Mouse (Mus musculus): ENCODE measurements around the gene Cmip. TPM values are rescaled to one million over a fixed set of nuclear protein-coding genes. Genes with fewer than 3 reads are reported as not detected.

The Cmip gene
- polyA plus RNA-seq, 1 experiment from 2014 or later = 27.0 TPM

GRCm38 (mm10) chr8:117260930-117261475 lies 4.1 kb downstream of the Cmip start:
- peak overlapping the region; percentile 54; the same call in 1 of the 2 replicates for H3K27ac ChIP-seq (ENCODE audit: low read depth, low read length)
- H3K9ac ChIP-seq (ENCODE audit: low read depth, low read length) = peak overlapping the region; percentile 95

GRCm38 (mm10) chr8:117261702-117262101 lies 4.8 kb downstream of the Cmip start:
- DNase-seq (ENCODE audit: low spot score) (no peak), ATAC-seq (ENCODE audit: low FRiP score) (no peak)
- no peaks in the 10 kb centered on the region for H3K36me3 ChIP-seq (ENCODE audit: control insufficient read depth, insufficient read depth, low read length)
- H3K4me3 ChIP-seq (ENCODE audit: low read depth, low read length) = peak overlapping the region; percentile 12; the same call in 1 of the 2 replicates
- H3K4me1 ChIP-seq (replicated peaks; ENCODE audit: control insufficient read depth, insufficient read depth, low read length) = peaks cover 25% of the 10 kb centered on the region
- H3K9ac ChIP-seq (ENCODE audit: low read depth, low read length) = no peak overlapping the region
- no peaks in the 10 kb centered on the region for H3K9me3 ChIP-seq (ENCODE audit: control insufficient read depth, low read length)
- 0 out of 2 replicates have a peak overlapping the region, but pooled peaks have one; percentile 85 for H3K4me2 ChIP-seq (replicated peaks; ENCODE audit: low read depth, low read length)
- H3K27ac ChIP-seq (ENCODE audit: low read depth, low read length) = no peak overlapping the region
- no peaks in the 10 kb centered on the region for H3K27me3 ChIP-seq (ENCODE audit: control insufficient read depth, insufficient read depth, low read length)
- 24% methylated on average over 9 of the region's 9 CpGs for WGBS

More at GRCm38 (mm10) chr8:117260930-117261475, 4.1 kb downstream of the Cmip start:
- 34% methylated on average over 14 of the region's 14 CpGs for WGBS
- DNase-seq (ENCODE audit: low spot score) (peak; percentile 51), ATAC-seq (ENCODE audit: low FRiP score) (no peak)
- H3K4me2 ChIP-seq (replicated peaks; ENCODE audit: low read depth, low read length) = peak overlapping the region; percentile 85
- H3K9me3 ChIP-seq (ENCODE audit: control insufficient read depth, low read length) = no peaks in the 10 kb centered on the region
- no peaks in the 10 kb centered on the region for H3K27me3 ChIP-seq (ENCODE audit: control insufficient read depth, insufficient read depth, low read length)
- H3K36me3 ChIP-seq (ENCODE audit: control insufficient read depth, insufficient read depth, low read length) = no peaks in the 10 kb centered on the region
- peaks cover 25% of the 10 kb centered on the region for H3K4me1 ChIP-seq (replicated peaks; ENCODE audit: control insufficient read depth, insufficient read depth, low read length)
- H3K4me3 ChIP-seq (ENCODE audit: low read depth, low read length) = peak overlapping the region; percentile 95

- ATAC-seq (ENCODE audit: low FRiP score) = no peak
- Histone ChIP-seq H3K4me3 (ENCODE audit: low read depth, low read length) (no peak overlapping the region), H3K9me3 (ENCODE audit: control insufficient read depth, low read length) (no peaks in the 10 kb centered on the region), H3K36me3 (ENCODE audit: control insufficient read depth, insufficient read depth, low read length) (no peaks in the 10 kb centered on the region), H3K9ac (ENCODE audit: low read depth, low read length) (no peak overlapping the region), H3K4me2 (replicated peaks; ENCODE audit: low read depth, low read length) (no peak overlapping the region), H3K4me1 (replicated peaks; ENCODE audit: control insufficient read depth, insufficient read depth, low read length) (peaks cover 25% of the 10 kb centered on the region), H3K27me3 (ENCODE audit: control insufficient read depth, insufficient read depth, low read length) (no peaks in the 10 kb centered on the region), H3K27ac (ENCODE audit: low read depth, low read length) (no peak overlapping the region)
- no peak for DNase-seq (ENCODE audit: low spot score)
- 76% methylated on average over 8 of the region's 8 CpGs for WGBS
Observed at GRCm38 (mm10) chr8:117262685-117263084, 5.8 kb downstream of the Cmip start.

DNA sequence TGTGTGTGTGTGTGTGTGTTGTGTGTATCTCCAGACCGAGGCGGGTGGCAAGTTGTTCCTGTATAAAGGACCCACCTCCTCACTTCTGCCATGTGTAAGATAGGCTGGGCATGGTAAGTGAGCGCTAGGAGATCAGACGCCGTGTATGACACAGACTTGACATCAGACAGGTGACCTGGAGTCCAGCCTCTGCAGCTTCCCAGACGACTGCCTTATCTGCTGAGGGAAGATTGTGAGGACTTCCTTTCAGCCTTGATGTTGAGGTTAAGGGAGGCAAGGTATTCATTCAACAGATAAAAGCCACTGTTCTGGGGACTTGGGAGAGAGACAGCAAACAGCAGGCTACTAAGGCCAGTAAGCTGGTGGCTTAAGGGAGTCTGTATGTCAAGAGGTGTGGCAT lies 6.6 kb downstream of the Cmip start:
- DNase-seq (ENCODE audit: low spot score) (no peak), ATAC-seq (ENCODE audit: low FRiP score) (no peak)
- no peak overlapping the region for H3K9ac ChIP-seq (ENCODE audit: low read depth, low read length)
- 69% methylated on average over 6 of the region's 6 CpGs for WGBS
- no peaks in the 10 kb centered on the region for H3K36me3 ChIP-seq (ENCODE audit: control insufficient read depth, insufficient read depth, low read length)
- H3K4me2 ChIP-seq (replicated peaks; ENCODE audit: low read depth, low read length) = no peak overlapping the region
- no peaks in the 10 kb centered on the region for H3K27me3 ChIP-seq (ENCODE audit: control insufficient read depth, insufficient read depth, low read length)
- H3K27ac ChIP-seq (ENCODE audit: low read depth, low read length) = no peak overlapping the region
- peaks cover 25% of the 10 kb centered on the region for H3K4me1 ChIP-seq (replicated peaks; ENCODE audit: control insufficient read depth, insufficient read depth, low read length)
- H3K9me3 ChIP-seq (ENCODE audit: control insufficient read depth, low read length) = no peaks in the 10 kb centered on the region
- no peak overlapping the region for H3K4me3 ChIP-seq (ENCODE audit: low read depth, low read length)

- DNase-seq (ENCODE audit: low spot score) = no peak
- H3K27ac ChIP-seq (ENCODE audit: low read depth, low read length) = no peak overlapping the region
- H3K4me2 ChIP-seq (replicated peaks; ENCODE audit: low read depth, low read length) = no peak overlapping the region
- H3K36me3 ChIP-seq (ENCODE audit: control insufficient read depth, insufficient read depth, low read length) = no peaks in the 10 kb centered on the region
- ATAC-seq (ENCODE audit: low FRiP score) = no peak
- no peaks in the 10 kb centered on the region for H3K9me3 ChIP-seq (ENCODE audit: control insufficient read depth, low read length)
- no peaks in the 10 kb centered on the region for H3K27me3 ChIP-seq (ENCODE audit: control insufficient read depth, insufficient read depth, low read length)
- no peak overlapping the region for H3K4me3 ChIP-seq (ENCODE audit: low read depth, low read length)
- H3K9ac ChIP-seq (ENCODE audit: low read depth, low read length) = no peak overlapping the region
- 96% methylated on average over 5 of the region's 5 CpGs for WGBS
- peaks cover 11% of the 10 kb centered on the region for H3K4me1 ChIP-seq (replicated peaks; ENCODE audit: control insufficient read depth, insufficient read depth, low read length)
Observed at GRCm38 (mm10) chr8:117265079-117265478, 8.2 kb downstream of the Cmip start.

DNA sequence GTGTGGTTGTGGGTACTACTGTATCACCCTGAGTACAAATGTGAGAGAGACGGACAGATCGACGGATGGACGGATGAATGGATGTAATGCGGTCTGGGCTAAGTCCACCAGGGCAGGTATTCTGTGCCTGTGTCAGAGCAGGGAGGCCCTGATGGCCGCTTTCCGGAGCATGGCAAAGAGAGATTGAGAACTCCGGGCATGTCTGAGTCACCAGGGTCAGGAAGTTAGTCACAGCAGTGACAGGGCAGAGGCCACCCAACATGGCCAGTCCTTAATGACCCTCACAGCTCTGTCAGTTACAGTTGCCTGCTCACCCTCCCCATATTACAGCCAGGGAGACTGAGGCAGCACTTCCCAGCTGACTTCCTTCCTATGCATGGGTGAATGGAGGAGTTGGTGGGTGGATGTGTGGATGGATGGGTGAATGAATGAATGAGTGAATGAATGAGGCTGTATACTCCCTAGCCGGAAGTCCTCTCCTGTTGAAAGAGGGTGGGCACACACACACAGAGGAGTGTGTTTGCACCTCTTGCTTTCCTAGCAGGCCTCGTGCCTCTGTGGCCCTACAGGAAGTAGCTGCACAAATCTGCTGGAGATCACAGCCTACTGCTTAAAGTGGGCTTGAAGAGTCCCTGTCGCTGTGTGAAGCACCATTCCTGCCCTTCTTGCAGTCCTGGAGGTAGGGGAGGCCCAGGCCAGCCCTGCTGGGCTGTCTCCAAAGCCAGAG lies 10.7 kb downstream of the Cmip start:
- ATAC-seq (ENCODE audit: low FRiP score) = no peak

GRCm38 (mm10) chr8:117278234-117278633 lies 21.4 kb downstream of the Cmip start:
- 85% methylated on average over 10 of the region's 10 CpGs for WGBS
- no peaks in the 10 kb centered on the region for H3K9me3 ChIP-seq (ENCODE audit: control insufficient read depth, low read length)
- H3K4me3 ChIP-seq (ENCODE audit: low read depth, low read length) = no peak overlapping the region
- no peaks in the 10 kb centered on the region for H3K36me3 ChIP-seq (ENCODE audit: control insufficient read depth, insufficient read depth, low read length)
- no peak overlapping the region for H3K4me2 ChIP-seq (replicated peaks; ENCODE audit: low read depth, low read length)
- H3K4me1 ChIP-seq (replicated peaks; ENCODE audit: control insufficient read depth, insufficient read depth, low read length) = peaks cover 10% of the 10 kb centered on the region
- H3K27ac ChIP-seq (ENCODE audit: low read depth, low read length) = peak overlapping the region; percentile 70
- H3K9ac ChIP-seq (ENCODE audit: low read depth, low read length) = no peak overlapping the region
- H3K27me3 ChIP-seq (ENCODE audit: control insufficient read depth, insufficient read depth, low read length) = no peaks in the 10 kb centered on the region
- ATAC-seq (ENCODE audit: low FRiP score) = no peak
- DNase-seq (ENCODE audit: low spot score) = no peak

More for the DNA sequence above, 10.7 kb downstream of the Cmip start:
- no peak overlapping the region for H3K4me3 ChIP-seq (ENCODE audit: low read depth, low read length)
- 86% methylated on average over 11 of the region's 11 CpGs for WGBS
- no peaks in the 10 kb centered on the region for H3K9me3 ChIP-seq (ENCODE audit: control insufficient read depth, low read length)
- H3K27ac ChIP-seq (ENCODE audit: low read depth, low read length) = no peak overlapping the region
- DNase-seq (ENCODE audit: low spot score) = no peak
- no peaks in the 10 kb centered on the region for H3K36me3 ChIP-seq (ENCODE audit: control insufficient read depth, insufficient read depth, low read length)
- no peak overlapping the region for H3K4me2 ChIP-seq (replicated peaks; ENCODE audit: low read depth, low read length)
- H3K27me3 ChIP-seq (ENCODE audit: control insufficient read depth, insufficient read depth, low read length) = no peaks in the 10 kb centered on the region
- no peaks in the 10 kb centered on the region for H3K4me1 ChIP-seq (replicated peaks; ENCODE audit: control insufficient read depth, insufficient read depth, low read length)
- H3K9ac ChIP-seq (ENCODE audit: low read depth, low read length) = no peak overlapping the region

DNA sequence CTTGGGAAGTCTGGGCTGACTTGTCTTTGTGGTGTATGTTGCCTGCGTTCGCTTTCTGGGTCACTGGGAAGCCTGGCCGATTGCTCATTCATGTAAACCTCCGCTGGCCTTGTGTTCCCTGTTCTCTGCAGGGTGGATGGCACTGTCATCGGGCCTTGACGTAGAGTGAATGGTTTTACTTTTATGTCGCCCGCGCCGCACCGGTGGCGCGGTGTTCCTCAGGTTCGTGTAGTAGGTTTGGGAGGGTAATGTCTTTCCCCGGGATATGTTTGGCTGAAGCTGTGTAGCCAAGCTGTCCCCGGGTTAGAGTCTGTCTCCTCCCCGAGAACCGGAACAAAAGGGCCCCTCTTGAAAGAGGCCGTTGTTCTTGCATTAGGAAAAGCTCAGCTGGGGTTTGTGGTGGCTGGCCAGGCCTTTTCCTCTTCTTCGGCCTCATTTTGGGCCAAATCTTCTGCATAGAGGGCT lies 21.8 kb downstream of the Cmip start:
- no peaks in the 10 kb centered on the region for H3K9me3 ChIP-seq (ENCODE audit: control insufficient read depth, low read length)
- ATAC-seq (ENCODE audit: low FRiP score) = 0 out of 2 replicates have a peak, but pooled peaks have one; percentile 12
- no peaks in the 10 kb centered on the region for H3K36me3 ChIP-seq (ENCODE audit: control insufficient read depth, insufficient read depth, low read length)
- peak overlapping the region; percentile 70 for H3K27ac ChIP-seq (ENCODE audit: low read depth, low read length)
- 30% methylated on average over 20 of the region's 20 CpGs for WGBS
- H3K9ac ChIP-seq (ENCODE audit: low read depth, low read length) = peak overlapping the region; percentile 20; the same call in 1 of the 2 replicates
- peak; percentile 41 for DNase-seq (ENCODE audit: low spot score)
- no peaks in the 10 kb centered on the region for H3K27me3 ChIP-seq (ENCODE audit: control insufficient read depth, insufficient read depth, low read length)
- H3K4me2 ChIP-seq (replicated peaks; ENCODE audit: low read depth, low read length) = no peak overlapping the region
- H3K4me1 ChIP-seq (replicated peaks; ENCODE audit: control insufficient read depth, insufficient read depth, low read length) = peaks cover 10% of the 10 kb centered on the region
- H3K4me3 ChIP-seq (ENCODE audit: low read depth, low read length) = no peak overlapping the region

DNA sequence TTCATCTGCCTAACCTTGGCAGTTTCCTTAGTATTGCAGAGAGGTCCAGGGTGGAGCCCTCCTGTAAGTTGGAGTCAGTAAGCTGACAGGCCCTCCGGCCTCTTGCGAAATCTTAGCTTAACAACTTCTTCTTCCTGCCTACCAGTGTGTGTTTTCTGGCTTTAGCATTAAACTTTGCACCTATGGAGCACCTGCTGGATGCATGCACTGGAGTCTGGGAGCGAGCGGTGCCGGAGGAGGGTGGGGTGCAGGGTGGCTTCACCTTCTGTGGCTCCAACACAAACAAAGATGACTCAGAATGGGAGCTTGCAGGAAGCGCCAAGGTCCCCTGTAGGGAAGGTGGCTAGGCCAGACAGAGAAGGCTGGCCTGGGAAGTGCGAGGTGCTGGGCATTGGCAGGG lies 23.6 kb downstream of the Cmip start:
- peaks cover 10% of the 10 kb centered on the region for H3K4me1 ChIP-seq (replicated peaks; ENCODE audit: control insufficient read depth, insufficient read depth, low read length)
- H3K27ac ChIP-seq (ENCODE audit: low read depth, low read length) = no peak overlapping the region
- DNase-seq (ENCODE audit: low spot score) (no peak), ATAC-seq (ENCODE audit: low FRiP score) (no peak)
- H3K27me3 ChIP-seq (ENCODE audit: control insufficient read depth, insufficient read depth, low read length) = no peaks in the 10 kb centered on the region
- no peak overlapping the region for H3K4me2 ChIP-seq (replicated peaks; ENCODE audit: low read depth, low read length)
- H3K4me3 ChIP-seq (ENCODE audit: low read depth, low read length) = no peak overlapping the region
- H3K36me3 ChIP-seq (ENCODE audit: control insufficient read depth, insufficient read depth, low read length) = no peaks in the 10 kb centered on the region; the same call in 1 of the 2 replicates
- 89% methylated on average over 7 of the region's 7 CpGs for WGBS
- H3K9ac ChIP-seq (ENCODE audit: low read depth, low read length) = no peak overlapping the region
- no peaks in the 10 kb centered on the region for H3K9me3 ChIP-seq (ENCODE audit: control insufficient read depth, low read length)

Data from hindbrain, embryonic 11.5 days (tissue).